Mouse (Mus musculus) CH12.LX (cell line): ENCODE results near the gene Usp45. TPM values are rescaled to one million over a fixed set of nuclear protein-coding genes. Genes with fewer than 3 reads are reported as not detected.
"Not testable (repeated sequence)": the region's sequence is repeated elsewhere in the genome, so short reads cannot be mapped to it uniquely, and the experiment has no call there.

Source experiments
- DNase-seq: peaks from one replicate; pipeline ENCODE4 v3.0.0-alpha.2; 2013; ENCODE audit errors: extremely low read depth
- H3K27ac ChIP-seq: 2 replicates; pipeline ENCODE4 v1.5.1; 2012; ENCODE audit warnings: low read depth, mild to moderate bottlenecking, control low read depth, moderate library complexity; ENCODE audit not compliant: insufficient read depth
- H3K27me3 ChIP-seq: replicated peaks from 2 replicates; pipeline ENCODE3; 2012; ENCODE audit warnings: inconsistent platforms
- H3K36me3 ChIP-seq, 2 experiments: replicated peaks in 1 of 2; 2 replicates each; pipeline versions ENCODE3 to v1.6.1; 2012; ENCODE audit warnings: inconsistent platforms in 1 of 2, low read length in 1 of 2, mild to moderate bottlenecking in 1 of 2, mixed read lengths in 1 of 2, moderate library complexity in 1 of 2; ENCODE audit not compliant: control insufficient read depth in 1 of 2, insufficient read depth in 1 of 2
- H3K4me1 ChIP-seq, 2 experiments: 2 replicates each; pipeline ENCODE4 v1.6.1; 2012; ENCODE audit warnings: inconsistent platforms in 1 of 2, moderate library complexity in 1 of 2; ENCODE audit not compliant: insufficient read depth in 2 of 2, control insufficient read depth in 1 of 2
- H3K4me2 ChIP-seq: 2 replicates; pipeline ENCODE4 v1.6.1; 2012; ENCODE audit warnings: low read depth, mild to moderate bottlenecking, control low read depth; ENCODE audit not compliant: poor library complexity, insufficient read depth, severe bottlenecking
- H3K4me3 ChIP-seq, 3 experiments: fragments of 150-350 bp in 1 of 3; sonication (generic) in 1 of 3; replicated peaks in 1 of 3; 2 replicates each; pipeline versions ENCODE3 to v1.5.1; 2011 to 2012; ENCODE audit warnings: low read depth in 2 of 3, low read length in 2 of 3, mild to moderate bottlenecking in 2 of 3, moderate library complexity in 2 of 3, control low read depth in 1 of 3, improper control_type of control experiment in 1 of 3, inconsistent platforms in 1 of 3, mixed read lengths in 1 of 3; ENCODE audit not compliant: poor library complexity in 1 of 3
- H3K79me2 ChIP-seq: replicated peaks from 2 replicates; pipeline ENCODE4 v1.6.1; 2012; ENCODE audit warnings: mild to moderate bottlenecking, moderate library complexity; ENCODE audit not compliant: control insufficient read depth, poor library complexity, insufficient read depth, severe bottlenecking; ENCODE audit errors: extremely low read depth
- H3K9ac ChIP-seq: 2 replicates; pipeline ENCODE4 v1.6.1; 2012; ENCODE audit warnings: low read depth, mild to moderate bottlenecking, control low read depth, moderate library complexity; ENCODE audit not compliant: insufficient read depth
- H3K9me3 ChIP-seq: replicated peaks from 2 replicates; pipeline ENCODE3; 2012; ENCODE audit warnings: low read length, inconsistent platforms, mixed read lengths
- BHLHE40 ChIP-seq: IDR thresholded peaks from 2 replicates; pipeline ENCODE4 v1.6.1; 2011; ENCODE audit warnings: mild to moderate bottlenecking, low read depth, low read length, improper control_type of control experiment
- CHD1 ChIP-seq: IDR thresholded peaks from 2 replicates; pipeline ENCODE4 v1.6.1; 2012; ENCODE audit warnings: low read depth, low read length, improper control_type of control experiment, inconsistent platforms
- CTCF ChIP-seq, 2 experiments: IDR thresholded peaks in 1 of 2; conservative IDR thresholded peaks in 1 of 2; 2 replicates each; pipeline ENCODE4 v1.5.1; 2011 to 2012; ENCODE audit warnings: low read depth in 2 of 2, low read length in 2 of 2, improper control_type of control experiment in 1 of 2, inconsistent platforms in 1 of 2, mild to moderate bottlenecking in 1 of 2, moderate library complexity in 1 of 2
- GABPA ChIP-seq: IDR thresholded peaks from 2 replicates; pipeline ENCODE4 v1.6.1; 2012; ENCODE audit warnings: low read depth, low read length, improper control_type of control experiment, inconsistent platforms; ENCODE audit not compliant: insufficient replicate concordance
- IRF4 ChIP-seq: IDR thresholded peaks from 2 replicates; pipeline ENCODE4 v1.6.1; 2014; ENCODE audit warnings: low read depth, mild to moderate bottlenecking, inconsistent platforms, low read length, improper control_type of control experiment
- JUN ChIP-seq: IDR thresholded peaks from 2 replicates; pipeline ENCODE4 v1.6.1; 2011; ENCODE audit warnings: low read depth, mild to moderate bottlenecking, low read length, improper control_type of control experiment, moderate library complexity; ENCODE audit not compliant: insufficient read depth
- JUND ChIP-seq: conservative IDR thresholded peaks from 2 replicates; pipeline ENCODE4 v1.6.1; 2011; ENCODE audit warnings: low read depth, low read length, improper control_type of control experiment
- MAZ ChIP-seq: IDR thresholded peaks from 2 replicates; pipeline ENCODE4 v1.6.1; 2012; ENCODE audit warnings: low read depth, mild to moderate bottlenecking, inconsistent platforms, low read length, improper control_type of control experiment, moderate library complexity
- MEF2A ChIP-seq: IDR thresholded peaks from 2 replicates; pipeline ENCODE4 v1.6.1; 2014; ENCODE audit warnings: low read depth, mild to moderate bottlenecking, inconsistent platforms, low read length, improper control_type of control experiment, borderline replicate concordance
- MXI1 ChIP-seq: IDR thresholded peaks from 2 replicates; pipeline ENCODE4 v1.6.1; 2011; ENCODE audit warnings: mild to moderate bottlenecking, low read depth, low read length, improper control_type of control experiment
- MYC ChIP-seq: IDR thresholded peaks from 2 replicates; pipeline ENCODE4 v1.6.1; 2011; ENCODE audit warnings: low read depth, mild to moderate bottlenecking, improper control_type of control experiment, low read length
- NELFE ChIP-seq: IDR thresholded peaks from 2 replicates; pipeline ENCODE4 v1.6.1; 2011; ENCODE audit warnings: low read depth, low read length, improper control_type of control experiment
- NRF1 ChIP-seq: IDR thresholded peaks from 2 replicates; pipeline ENCODE4 v1.6.1; 2014; ENCODE audit warnings: low read depth, mild to moderate bottlenecking, inconsistent platforms, low read length, improper control_type of control experiment, moderate library complexity
- RAD21 ChIP-seq: IDR thresholded peaks from 2 replicates; pipeline ENCODE4 v1.6.1; 2011; ENCODE audit warnings: low read depth, mild to moderate bottlenecking, low read length, improper control_type of control experiment, moderate library complexity
- RCOR1 ChIP-seq: conservative IDR thresholded peaks from 2 replicates; pipeline ENCODE4 v1.6.1; 2012; ENCODE audit warnings: low read depth, mild to moderate bottlenecking, inconsistent platforms, low read length, improper control_type of control experiment
- SIN3A ChIP-seq: IDR thresholded peaks from 2 replicates; pipeline ENCODE4 v1.6.1; 2012; ENCODE audit warnings: low read length, improper control_type of control experiment, inconsistent platforms
- SMC3 ChIP-seq: IDR thresholded peaks from 2 replicates; pipeline ENCODE4 v1.6.1; 2011; ENCODE audit warnings: low read depth, low read length, improper control_type of control experiment
- TBP ChIP-seq: conservative IDR thresholded peaks from 2 replicates; pipeline ENCODE4 v1.6.1; 2011; ENCODE audit warnings: low read depth, low read length, improper control_type of control experiment
- TCF12 ChIP-seq: IDR thresholded peaks from 2 replicates; pipeline ENCODE4 v1.6.1; 2014; ENCODE audit warnings: low read depth, mild to moderate bottlenecking, inconsistent platforms, low read length, improper control_type of control experiment
- UBTF ChIP-seq: IDR thresholded peaks from 2 replicates; pipeline ENCODE4 v1.6.1; 2012; ENCODE audit warnings: low read depth, mild to moderate bottlenecking, inconsistent platforms, low read length, improper control_type of control experiment, moderate library complexity
- USF2 ChIP-seq: conservative IDR thresholded peaks from 2 replicates; pipeline ENCODE4 v1.6.1; 2011; ENCODE audit warnings: low read depth, low read length, improper control_type of control experiment
- ZC3H11A ChIP-seq: IDR thresholded peaks from 2 replicates; pipeline ENCODE4 v1.6.1; 2012; ENCODE audit warnings: low read depth, mild to moderate bottlenecking, inconsistent platforms, low read length, improper control_type of control experiment
- ZKSCAN1 ChIP-seq: IDR thresholded peaks from 2 replicates; pipeline ENCODE4 v1.6.1; 2012; ENCODE audit warnings: low read depth, inconsistent platforms, low read length, improper control_type of control experiment, borderline replicate concordance
- dilution Hi-C: fragments of 300-500 bp; cut with MboI; formaldehyde crosslinking; loops from 2 replicates; pipeline ENCODE4 v1.14.3; 2020; ENCODE audit warnings: low sequenced_read_pairs; ENCODE audit not compliant: extremely low pct_unique_long_range_greater_than_20kb, extremely low pct_ligation_motif_present
- in situ Hi-C: fragments of 300-500 bp; cut with MboI; formaldehyde crosslinking; loops from 3 replicates; pipeline ENCODE4 v1.14.3; 2019; ENCODE audit warnings: low sequenced_read_pairs, low pct_ligation_motif_present, low pct_unique_long_range_greater_than_20kb, mixed read lengths
- polyA plus RNA-seq: library from polyadenylated mRNA; unstranded; fragments of >175 nt; gene quantifications from 2 replicates; pipeline ENCODE4 v1.2.1, GENCODE M21; 2012; ENCODE audit warnings: low read depth; ENCODE audit not compliant: insufficient read length
- total RNA-seq, 2 experiments: library from RNA; depleted of rRNA; stranded (reverse); fragments of 300-350 nt in 1 of 2; fragments of >200 nt in 1 of 2; gene quantifications; 2 replicates each; pipeline ENCODE4 v1.2.3; 2012 to 2014

Usp45 gene
- total and polyA plus RNA-seq, 3 experiments: 16.7 to 30.6 (median 17.5) TPM

- peak; percentile 20 for DNase-seq
- Histone ChIP-seq H3K79me2 (no peaks in the 10 kb centered on the region), H3K9ac (no peak overlapping the region), H3K27ac (no peak overlapping the region), H3K27me3 (no peaks in the 10 kb centered on the region), H3K36me3 (peaks cover 19 to 54% of the 10 kb centered on the region in 2 experiments), H3K4me3 (no peak overlapping the region), H3K9me3 (no peaks in the 10 kb centered on the region), H3K4me1 (no peaks in the 10 kb centered on the region), H3K4me2 (no peak overlapping the region)
- TF ChIP-seq MYC (peak; percentile 34; the same call in 1 of the 2 replicates), CTCF (conservative IDR thresholded peaks at IDR 0.05 in 1 of 2, IDR thresholded peaks at IDR 0.05 in 1 of 2; ENCODE audit: low read depth in 2 of 2, low read length in 2 of 2) (peak in 1 of 2 experiments; percentile 66; a peak in 2 of 4 replicates), UBTF (no peak), ZC3H11A (no peak), NRF1 (no peak), RAD21 (no peak), SMC3 (peak; percentile 20; the same call in 1 of the 2 replicates), MXI1 (no peak), JUN (no peak)
- in situ Hi-C loops (no loop called here), dilution Hi-C loops (no loop called here)
Observed at GRCm38 (mm10) chr4:21739169-21739568, 27.8 kb upstream of the Usp45 start.

- in situ Hi-C loops, H3K79me2 ChIP-seq, H3K4me2 ChIP-seq, H3K9me3 ChIP-seq, DNase-seq, H3K27me3 ChIP-seq, H3K4me3 ChIP-seq, dilution Hi-C loops, H3K4me1 ChIP-seq, H3K9ac ChIP-seq, H3K27ac ChIP-seq: not testable (repeated sequence)
- peak in 1 of 2 experiments; percentile 21; a peak in 2 of 4 replicates for TF ChIP-seq CTCF (conservative IDR thresholded peaks at IDR 0.05 in 1 of 2, IDR thresholded peaks at IDR 0.05 in 1 of 2; ENCODE audit: low read depth in 2 of 2, low read length in 2 of 2)
- TF ChIP-seq RAD21: peak; percentile 1
- H3K36me3 ChIP-seq: peaks cover 17 to 45% of the 10 kb centered on the region in 2 experiments
Observed at GRCm38 (mm10) chr4:21744142-21744541, 22.8 kb upstream of the Usp45 start.

- no peak for TF ChIP-seq SIN3A
- no peak for TF ChIP-seq JUND
- TF ChIP-seq TBP: no peak
- TF ChIP-seq RAD21: no peak
- TF ChIP-seq ZKSCAN1: no peak
- TF ChIP-seq USF2: no peak
- TF ChIP-seq TCF12: no peak
- no peak for TF ChIP-seq RCOR1
- no peak for TF ChIP-seq BHLHE40
- no peak for TF ChIP-seq MEF2A
- TF ChIP-seq MAZ: no peak
- no peak for TF ChIP-seq CHD1
- TF ChIP-seq IRF4: no peak
- TF ChIP-seq MXI1: no peak
- TF ChIP-seq GABPA: no peak
- TF ChIP-seq NELFE: no peak
- TF ChIP-seq UBTF: no peak
- H3K36me3 ChIP-seq: peaks cover 17 to 46% of the 10 kb centered on the region in 2 experiments
- in situ Hi-C loops: no loop called here
Observed at GRCm38 (mm10) chr4:21745723-21746122, 21.2 kb upstream of the Usp45 start.

More at GRCm38 (mm10) chr4:21745723-21746122, 21.2 kb upstream of the Usp45 start:
- Histone ChIP-seq H3K4me2 (no peak overlapping the region), H3K27ac (no peak overlapping the region), H3K27me3 (no peaks in the 10 kb centered on the region), H3K4me3 (no peak overlapping the region), H3K9me3 (no peaks in the 10 kb centered on the region), H3K4me1 (no peaks in the 10 kb centered on the region), H3K79me2 (no peaks in the 10 kb centered on the region), H3K9ac (no peak overlapping the region)
- dilution Hi-C loops: no loop called here
- DNase-seq: no peak
